Mouse (Mus musculus) cerebellum, postnatal 36 days (tissue): ENCODE results near the gene Rsad1.

ENCODE experiments used
- DNase-seq, 2 experiments: peaks; one replicate each; pipeline ENCODE4 v3.0.0; 2021 to 2022; ENCODE audit warnings: mixed read lengths in 2 of 2

The Rsad1 gene

GRCm38 (mm10) chr11:94548888-94549690 lies at the start of gene Rsad1:
Rsad1 (minus strand) TSS chr11:94549255.
- peak; percentile 97 to 99 for DNase-seq

- DNase-seq = no peak
These were observed 49.5 kb upstream of the Rsad1 start for GRCm38 (mm10) chr11:94598437-94599120.

DNA sequence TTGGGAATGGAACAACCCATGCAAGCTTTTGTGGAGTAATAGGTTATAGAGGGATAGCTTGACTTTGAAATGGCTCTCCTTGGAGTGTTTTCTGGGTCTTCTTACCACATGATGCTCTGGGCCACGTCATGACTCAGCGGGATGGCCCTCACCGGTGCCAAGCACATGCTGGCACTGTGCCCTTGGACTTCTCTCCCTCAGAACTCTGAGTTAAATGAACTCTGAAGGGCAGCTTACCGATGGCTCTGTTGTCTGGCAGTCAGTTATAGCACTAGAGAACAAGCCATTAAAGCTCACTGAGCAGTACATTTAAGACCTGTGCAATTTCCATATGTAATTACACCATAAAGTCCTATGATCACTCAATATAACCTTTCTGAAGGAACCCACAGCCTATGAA lies 48.3 kb upstream of the Rsad1 start:
- DNase-seq = no peak

DNA sequence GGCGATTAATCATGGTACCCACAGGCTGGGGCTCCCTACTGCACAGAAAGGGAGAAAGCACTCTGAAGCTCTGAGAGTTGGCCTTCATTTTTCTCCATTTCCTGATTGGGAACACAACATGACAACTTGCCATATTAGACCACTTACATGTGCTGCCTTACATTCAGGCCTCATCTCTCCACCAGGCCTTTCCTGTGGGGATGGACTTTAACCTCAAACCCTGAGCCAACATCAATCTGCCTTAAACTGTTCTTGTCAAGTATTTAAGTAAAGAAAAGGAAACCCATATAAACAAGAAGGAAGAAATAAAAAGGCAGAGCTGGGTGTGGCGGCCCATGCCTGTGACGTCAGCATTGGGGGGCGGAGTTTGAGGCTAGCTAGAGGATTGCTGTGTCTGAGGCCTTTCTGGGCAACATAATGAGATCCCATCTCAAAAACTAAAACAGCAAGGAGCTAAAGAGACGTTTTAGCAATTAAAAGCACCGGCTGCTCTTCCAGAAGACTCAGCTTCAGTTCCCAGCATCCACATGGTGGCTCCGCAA lies 47.3 kb upstream of the Rsad1 start:
- DNase-seq = no peak

DNA sequence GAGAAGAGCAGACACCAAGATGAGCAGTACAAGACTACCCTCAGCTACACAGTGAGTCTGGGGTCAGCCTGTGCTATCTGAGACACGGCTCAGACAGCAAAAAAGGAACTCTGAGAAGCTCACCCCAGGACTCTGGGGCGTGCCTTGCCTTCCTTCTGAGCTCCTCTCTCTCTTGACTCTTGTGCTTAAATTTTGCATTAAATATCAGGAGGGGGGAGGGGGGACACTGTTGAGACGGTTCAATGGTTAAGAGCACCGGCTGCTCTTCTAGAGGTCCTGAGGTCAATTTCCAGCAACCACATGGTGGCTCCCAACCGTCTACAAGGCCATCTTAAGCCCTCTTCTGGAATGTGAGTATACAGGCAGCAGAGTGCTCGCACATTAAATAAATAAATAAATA lies 38.5 kb upstream of the Rsad1 start:
- no peak for DNase-seq

GRCm38 (mm10) chr11:94585091-94585490 lies 36.0 kb upstream of the Rsad1 start:
- no peak for DNase-seq

DNA sequence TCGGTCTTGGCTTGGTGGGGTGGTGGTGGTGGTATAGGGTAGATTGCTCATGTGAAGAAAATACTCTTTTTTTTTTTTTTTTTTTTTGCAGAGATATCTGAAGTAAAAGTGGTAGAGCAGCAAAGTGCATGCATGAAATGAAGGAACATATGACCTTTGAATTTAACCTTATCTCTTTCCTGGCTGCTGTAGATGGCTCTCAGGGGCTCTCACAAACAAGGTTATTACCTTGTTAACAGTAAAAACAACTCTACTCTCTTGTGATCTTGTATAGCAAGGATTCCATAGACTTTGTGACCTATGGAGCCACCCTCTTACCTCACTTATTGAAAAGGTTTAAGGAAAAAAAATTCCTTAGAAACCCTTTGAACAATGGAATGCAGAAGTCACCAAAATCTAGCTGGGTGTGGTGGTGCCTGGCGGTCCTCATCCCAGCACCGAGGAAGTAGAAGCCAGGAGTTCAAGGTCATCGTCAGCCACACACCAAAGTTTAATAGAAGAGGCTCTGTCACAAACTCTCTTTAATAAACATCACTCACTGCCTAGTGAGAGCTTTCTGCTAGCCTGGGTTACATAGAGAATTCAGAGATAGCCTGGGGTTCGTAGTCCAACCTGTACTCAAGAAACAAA lies 31.2 kb upstream of the Rsad1 start:
- no peak for DNase-seq

DNA sequence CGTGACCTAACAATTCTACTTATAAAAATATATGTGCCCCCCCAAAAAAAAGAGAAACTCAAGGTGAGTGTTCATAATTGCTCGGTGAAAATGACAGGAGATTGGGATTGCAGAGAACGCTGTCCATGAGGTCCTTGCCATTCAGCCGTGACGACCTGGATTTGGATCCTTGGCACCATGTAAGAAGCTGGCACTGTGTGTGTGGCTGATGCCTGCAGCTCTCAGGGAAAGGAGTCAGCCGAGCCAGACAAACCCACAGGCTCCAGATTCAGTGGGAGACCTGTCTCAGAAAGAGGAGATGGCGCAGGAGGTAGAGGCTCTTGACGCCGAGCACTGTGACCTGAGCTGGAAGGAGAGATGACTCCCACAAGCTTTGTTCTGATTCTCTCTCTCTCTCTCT lies 27.3 kb upstream of the Rsad1 start:
- peak; percentile 42 to 45 for DNase-seq

DNA sequence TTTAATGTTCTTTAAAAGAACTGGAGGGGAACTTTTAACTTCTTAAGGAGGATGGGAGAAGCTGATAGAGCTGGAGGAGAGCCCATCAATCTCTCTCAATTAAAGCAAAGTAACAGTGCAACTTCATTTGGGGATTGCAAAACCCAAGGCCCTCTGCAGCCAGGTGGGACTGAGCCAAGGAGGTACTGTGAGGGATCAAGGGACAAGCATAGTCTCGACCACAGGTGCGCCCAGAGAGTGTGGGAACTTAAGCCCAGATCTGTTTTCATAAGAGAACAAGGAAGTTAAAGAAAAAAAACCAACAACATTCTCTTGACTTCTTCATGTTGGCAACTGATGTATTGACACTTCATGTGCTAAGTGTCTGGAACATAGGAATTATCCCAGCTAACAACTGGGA lies 26.0 kb upstream of the Rsad1 start:
- no peak for DNase-seq

DNA sequence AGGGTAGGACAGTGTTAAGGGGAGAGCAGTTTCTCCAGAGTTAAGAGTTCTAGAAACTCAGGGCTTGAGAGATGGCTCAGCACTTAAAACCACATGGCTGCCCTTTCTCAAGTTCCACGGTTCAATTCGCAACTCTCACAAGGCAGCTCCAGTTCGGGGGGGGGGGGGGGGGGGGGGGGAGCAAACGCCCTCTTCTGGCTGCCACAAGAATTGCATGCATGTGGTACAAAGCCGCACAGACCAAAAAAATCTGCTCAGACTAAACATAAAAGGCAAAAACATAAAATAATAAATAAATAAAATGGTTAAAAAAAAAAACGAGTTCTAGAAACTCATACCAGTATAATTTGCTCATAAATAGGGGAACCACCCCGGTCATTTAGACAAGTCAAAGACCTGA lies 25.5 kb upstream of the Rsad1 start:
- DNase-seq = no peak

GRCm38 (mm10) chr11:94571850-94572249 lies 22.8 kb upstream of the Rsad1 start:
- DNase-seq = no peak

DNA sequence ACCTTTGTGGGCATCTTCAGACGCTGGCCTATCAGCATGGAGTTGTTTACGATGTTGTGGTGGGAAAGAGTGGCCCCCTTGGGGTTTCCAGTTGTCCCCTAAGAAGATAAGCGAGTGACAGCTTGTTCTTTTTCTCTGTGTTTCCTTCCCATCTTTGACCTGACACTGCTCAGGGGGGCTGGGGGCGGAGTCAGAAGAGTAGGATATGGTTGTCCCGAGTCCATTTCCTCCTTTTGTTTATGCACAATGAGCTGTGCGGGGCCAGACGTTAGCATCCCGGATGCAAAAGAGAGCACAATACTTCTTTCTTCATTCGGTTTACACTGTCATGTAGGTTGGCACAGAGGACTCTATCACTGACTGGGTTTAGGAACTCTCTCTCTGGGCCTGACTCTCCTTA lies 21.6 kb upstream of the Rsad1 start:
- no peak for DNase-seq

GRCm38 (mm10) chr11:94567326-94567725 lies 18.3 kb upstream of the Rsad1 start:
- DNase-seq = no peak

- DNase-seq = no peak
These were observed 17.5 kb upstream of the Rsad1 start for GRCm38 (mm10) chr11:94566534-94566933.

GRCm38 (mm10) chr11:94565151-94565479 lies 16.1 kb upstream of the Rsad1 start:
- peak in 1 of 2 experiments; percentile 14 for DNase-seq

DNA sequence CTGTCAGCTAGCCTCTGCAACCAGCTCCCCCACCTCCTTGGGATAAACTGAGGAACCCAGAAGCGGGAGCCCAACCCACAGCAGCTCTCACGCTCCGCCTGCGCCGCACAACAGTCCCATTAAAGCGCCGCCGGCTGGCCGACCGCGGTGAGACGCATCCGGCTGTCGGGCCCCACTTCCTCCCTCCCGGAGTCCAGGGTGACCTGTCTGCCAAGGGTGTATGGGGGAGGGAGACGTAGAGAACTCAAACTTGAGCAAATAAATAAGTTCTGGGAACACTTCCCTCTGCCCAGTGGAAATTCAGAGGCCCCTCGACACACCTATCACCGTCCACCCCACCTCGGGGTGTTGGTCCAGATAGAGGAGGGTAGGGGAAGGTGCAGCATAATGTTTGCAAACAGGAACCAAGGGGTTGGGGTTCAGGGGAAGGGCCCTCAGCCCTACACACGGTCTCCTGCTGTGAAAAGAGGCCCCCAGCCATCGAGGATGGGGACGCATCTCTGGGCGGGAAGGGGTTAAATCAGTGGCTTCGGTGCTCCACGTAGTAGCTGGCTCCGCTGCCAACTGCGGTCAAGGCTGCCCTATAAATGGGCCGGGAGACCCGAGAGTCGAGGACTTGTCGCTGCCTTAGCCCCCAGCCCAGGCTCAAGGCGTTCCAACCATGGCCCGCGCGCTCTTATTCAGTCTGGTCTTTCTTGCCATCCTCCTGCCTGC lies 15.5 kb upstream of the Rsad1 start, which contains the start of gene Chad:
Gene Chad, plus strand, starts transcription at position 611 of the 714 bp plus-strand sequence.
- peak in 1 of 2 experiments; percentile 18 for DNase-seq

- DNase-seq = no peak
These were observed 14.8 kb upstream of the Rsad1 start for GRCm38 (mm10) chr11:94563821-94564220.

DNA sequence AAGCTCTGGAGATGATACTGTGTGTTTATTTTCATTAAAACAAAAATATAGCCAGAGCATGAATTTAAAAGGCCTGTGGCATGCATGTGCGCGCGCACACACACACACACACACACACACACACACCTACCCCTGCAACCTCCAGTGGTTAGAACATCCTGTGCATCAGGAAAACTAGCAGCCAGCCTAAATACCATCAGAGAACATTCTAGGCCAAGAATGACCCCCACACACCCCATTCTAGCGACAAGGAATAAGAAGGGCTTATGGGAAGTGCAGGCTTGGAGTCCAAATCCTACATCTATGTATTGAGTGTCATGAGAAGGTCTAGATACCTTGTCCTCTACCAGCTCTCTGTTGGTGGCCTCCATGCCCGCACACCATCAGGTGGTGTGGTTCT lies 14.3 kb upstream of the Rsad1 start:
- no peak for DNase-seq

- DNase-seq = no peak
These were observed 9.2 kb upstream of the Rsad1 start for GRCm38 (mm10) chr11:94558226-94558625.

GRCm38 (mm10) chr11:94550442-94550744 lies 1.3 kb upstream of the Rsad1 start:
- no peak for DNase-seq

DNA sequence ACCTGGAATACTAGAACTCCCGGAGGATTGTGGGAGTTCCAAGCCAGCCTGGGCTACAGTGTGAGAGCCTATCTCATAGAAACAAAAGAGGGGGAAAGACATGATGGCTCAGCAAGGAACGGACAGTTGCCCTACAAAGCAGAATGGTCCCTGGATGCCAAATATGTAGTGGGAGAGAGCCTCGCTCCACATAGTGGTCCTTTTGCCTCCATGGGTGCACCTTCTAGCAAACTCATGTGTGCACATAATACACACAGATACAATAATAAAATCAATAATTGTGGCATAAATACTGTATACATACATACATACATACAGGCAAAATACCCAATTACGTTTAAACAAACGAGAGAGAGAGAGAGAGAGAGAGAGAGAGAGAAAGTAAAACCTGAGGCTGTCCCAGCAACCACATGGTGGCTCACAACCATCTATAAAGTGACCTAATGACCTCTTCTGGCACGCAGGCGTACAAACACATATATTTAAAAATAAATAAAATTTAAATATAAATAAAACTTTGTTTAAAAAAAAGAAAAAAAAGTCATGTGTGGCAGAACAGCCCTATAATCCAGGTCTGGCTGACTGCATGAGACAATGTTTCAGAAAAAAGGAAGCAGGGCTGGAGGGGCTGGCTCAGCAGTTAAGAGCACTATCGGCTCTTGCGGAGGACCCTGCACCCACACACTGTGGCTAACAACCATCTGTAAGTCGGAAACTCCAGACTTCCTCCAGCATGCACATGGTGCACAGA lies 811 bp upstream of the Rsad1 start:
- no peak for DNase-seq

DNA sequence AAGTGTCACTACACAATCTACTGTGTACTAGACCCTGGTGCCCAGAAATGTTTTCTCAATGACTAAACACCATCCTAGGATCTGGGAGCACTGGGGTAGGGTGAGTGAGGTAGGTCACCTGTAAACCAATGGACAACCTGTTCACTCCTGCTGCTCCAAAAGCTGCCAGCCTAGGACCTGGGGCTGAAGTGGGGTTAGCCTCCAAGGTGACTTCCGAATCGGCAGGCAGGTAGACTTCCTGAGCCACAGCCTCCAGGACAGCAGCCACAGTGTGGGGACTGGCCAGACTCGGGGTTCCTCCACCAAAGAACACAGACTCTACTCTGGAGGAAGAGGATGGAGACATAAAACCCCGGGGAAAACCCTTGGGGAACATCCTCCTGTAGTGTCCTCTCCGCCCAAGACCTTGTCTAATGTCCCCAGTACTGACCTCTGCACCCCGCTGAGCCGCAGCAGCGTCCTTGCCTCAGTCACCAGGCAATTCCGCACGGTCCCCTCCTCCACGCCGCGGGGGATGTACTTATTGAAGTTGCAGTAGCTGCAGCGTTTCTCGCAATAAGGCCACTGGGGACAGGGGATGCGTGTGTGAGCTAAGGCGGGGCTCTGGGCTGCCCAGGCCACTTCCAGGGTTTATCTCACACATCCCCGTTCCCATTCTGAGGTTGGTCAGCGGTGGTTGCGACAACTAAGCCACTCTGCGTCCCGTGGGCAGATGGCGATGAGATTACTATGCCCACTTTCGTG lies 842 bp downstream of the Rsad1 start:
- DNase-seq = peak in 1 of 2 experiments; percentile 64
